Mouse (Mus musculus) stomach, embryonic 15.5 days (tissue): ENCODE measurements around the gene Prickle1. TPM values are rescaled to one million over a fixed set of nuclear protein-coding genes. Genes with fewer than 3 reads are reported as not detected.

Experiments
- ATAC-seq: fragments of 200-750 bp; cut with Nextera tagmentation; 2 replicates; pipeline ENCODE4 v1.8.0; 2017; ENCODE audit warnings: low read depth, moderate number of reproducible peaks, moderate TSS enrichment; ENCODE audit not compliant: insufficient read depth, low FRiP score
- H3K27ac ChIP-seq: fragments of 300-500 bp; sonication (generic); 2 replicates; pipeline ENCODE4 v1.5.1; 2015; ENCODE audit warnings: mild to moderate bottlenecking, inconsistent platforms
- H3K27me3 ChIP-seq: fragments of 300-500 bp; sonication (generic); replicated peaks from 2 replicates; pipeline ENCODE4 v1.6.1; 2015; ENCODE audit warnings: inconsistent platforms
- H3K36me3 ChIP-seq: fragments of 300-500 bp; sonication (generic); 2 replicates; pipeline ENCODE4 v1.6.1; 2015; ENCODE audit warnings: inconsistent platforms
- H3K4me1 ChIP-seq: fragments of 300-500 bp; sonication (generic); 2 replicates; pipeline ENCODE4 v1.6.1; 2015; ENCODE audit warnings: inconsistent platforms
- H3K4me2 ChIP-seq: fragments of 300-500 bp; sonication (generic); 2 replicates; pipeline ENCODE4 v1.6.1; 2015; ENCODE audit warnings: mild to moderate bottlenecking, inconsistent platforms
- H3K4me3 ChIP-seq: fragments of 300-500 bp; sonication (generic); replicated peaks from 2 replicates; pipeline ENCODE4 v1.5.1; 2015; ENCODE audit warnings: inconsistent platforms
- H3K9ac ChIP-seq: fragments of 300-500 bp; sonication (generic); 2 replicates; pipeline ENCODE4 v1.6.1; 2015; ENCODE audit warnings: inconsistent platforms
- H3K9me3 ChIP-seq: fragments of 300-500 bp; sonication (generic); 2 replicates; pipeline ENCODE4 v1.6.1; 2016; ENCODE audit warnings: inconsistent platforms
- WGBS: fragments of 180-500 bp; shearing (Covaris S2); methylation state at CpG from one replicate; pipeline ENCODE4 v1.1.7; 2015; 5-methylcytosine and 5-hydroxymethylcytosine counted together
- polyA plus RNA-seq: library from polyadenylated mRNA; unstranded; fragments of >200 nt; fragmentation: Nextera tagmentation; extraction: Ambion mirVana; gene quantifications from 2 replicates; pipeline ENCODE4 v1.2.1, GENCODE M21; 2015

Gene Prickle1
- polyA plus RNA-seq, 1 experiment from 2014 or later = 23.0 TPM

GRCm38 (mm10) chr15:93615031-93615430 is 19.3 kb upstream of the Prickle1 start:
- no peak for ATAC-seq
- H3K4me1 ChIP-seq = no peaks in the 10 kb centered on the region
- no peak overlapping the region for H3K9ac ChIP-seq
- H3K4me2 ChIP-seq = no peak overlapping the region
- H3K27ac ChIP-seq = no peak overlapping the region
- H3K9me3 ChIP-seq = no peaks in the 10 kb centered on the region
- no peaks in the 10 kb centered on the region for H3K36me3 ChIP-seq
- no peak overlapping the region for H3K4me3 ChIP-seq
- 81% methylated on average over 3 of the region's 3 CpGs for WGBS
- no peaks in the 10 kb centered on the region for H3K27me3 ChIP-seq

- ATAC-seq = no peak
Measured at GRCm38 (mm10) chr15:93613606-93614005, 17.9 kb upstream of the Prickle1 start.

GRCm38 (mm10) chr15:93611536-93612300 is 16.0 kb upstream of the Prickle1 start:
- no peak for ATAC-seq
- Histone ChIP-seq H3K36me3 (no peaks in the 10 kb centered on the region), H3K4me3 (no peak overlapping the region), H3K4me2 (no peak overlapping the region), H3K27me3 (no peaks in the 10 kb centered on the region), H3K4me1 (no peaks in the 10 kb centered on the region), H3K27ac (no peak overlapping the region), H3K9me3 (no peaks in the 10 kb centered on the region), H3K9ac (no peak overlapping the region)
- WGBS = 88% methylated on average over 16 of the region's 16 CpGs

More at GRCm38 (mm10) chr15:93613606-93614005, 17.9 kb upstream of the Prickle1 start:
- WGBS = 23% methylated on average over 3 of the region's 3 CpGs
- Histone ChIP-seq H3K4me1 (no peaks in the 10 kb centered on the region), H3K36me3 (no peaks in the 10 kb centered on the region), H3K9ac (no peak overlapping the region), H3K9me3 (no peaks in the 10 kb centered on the region), H3K27ac (no peak overlapping the region), H3K4me3 (no peak overlapping the region), H3K4me2 (no peak overlapping the region), H3K27me3 (no peaks in the 10 kb centered on the region)

GRCm38 (mm10) chr15:93610721-93611201 is 15.1 kb upstream of the Prickle1 start:
- Histone ChIP-seq H3K27ac (peak overlapping the region; percentile 79), H3K36me3 (no peaks in the 10 kb centered on the region), H3K9ac (no peak overlapping the region), H3K4me3 (no peak overlapping the region), H3K4me2 (no peak overlapping the region), H3K27me3 (no peaks in the 10 kb centered on the region), H3K4me1 (no peaks in the 10 kb centered on the region), H3K9me3 (no peaks in the 10 kb centered on the region)
- peak; percentile 43; the same call in 1 of the 2 replicates for ATAC-seq
- 49% methylated on average over 19 of the region's 19 CpGs for WGBS

GRCm38 (mm10) chr15:93610288-93610687 is 14.6 kb upstream of the Prickle1 start:
- 74% methylated on average over 18 of the region's 18 CpGs for WGBS
- no peak overlapping the region for H3K9ac ChIP-seq
- no peaks in the 10 kb centered on the region for H3K9me3 ChIP-seq
- H3K27me3 ChIP-seq = no peaks in the 10 kb centered on the region
- no peak for ATAC-seq
- H3K4me3 ChIP-seq = no peak overlapping the region
- no peaks in the 10 kb centered on the region for H3K36me3 ChIP-seq
- no peak overlapping the region for H3K4me2 ChIP-seq
- peak overlapping the region; percentile 79 for H3K27ac ChIP-seq
- no peaks in the 10 kb centered on the region for H3K4me1 ChIP-seq

GRCm38 (mm10) chr15:93602850-93603249 is 7.2 kb upstream of the Prickle1 start:
- H3K4me3 ChIP-seq = no peak overlapping the region
- H3K36me3 ChIP-seq = no peaks in the 10 kb centered on the region
- H3K27me3 ChIP-seq = no peaks in the 10 kb centered on the region
- no peaks in the 10 kb centered on the region for H3K4me1 ChIP-seq
- no peak overlapping the region for H3K4me2 ChIP-seq
- no peak for ATAC-seq
- no peak overlapping the region for H3K27ac ChIP-seq
- no peak overlapping the region for H3K9ac ChIP-seq
- H3K9me3 ChIP-seq = no peaks in the 10 kb centered on the region
- WGBS = 89% methylated on average over 6 of the region's 6 CpGs

- WGBS = 90% methylated on average over 13 of the region's 13 CpGs
- no peaks in the 10 kb centered on the region for H3K9me3 ChIP-seq
Measured at GRCm38 (mm10) chr15:93601461-93602015, 5.8 kb upstream of the Prickle1 start.

GRCm38 (mm10) chr15:93596991-93597390 is 1.3 kb upstream of the Prickle1 start:
- 61% methylated on average over 11 of the region's 11 CpGs for whole genome bisulfite sequencing

More at GRCm38 (mm10) chr15:93601461-93602015, 5.8 kb upstream of the Prickle1 start:
- Histone ChIP-seq H3K27ac (no peak overlapping the region), H3K4me2 (no peak overlapping the region), H3K36me3 (no peaks in the 10 kb centered on the region), H3K27me3 (no peaks in the 10 kb centered on the region), H3K4me3 (no peak overlapping the region), H3K9ac (no peak overlapping the region), H3K4me1 (peaks cover 3% of the 10 kb centered on the region)
- ATAC-seq = no peak

GRCm38 (mm10) chr15:93596285-93596684 is 594 bp upstream of the Prickle1 start:
- no peaks in the 10 kb centered on the region for H3K36me3 ChIP-seq
- peak overlapping the region; percentile 39; the same call in 1 of the 2 replicates for H3K9ac ChIP-seq
- peaks cover 16% of the 10 kb centered on the region for H3K4me1 ChIP-seq
- H3K4me2 ChIP-seq = peak overlapping the region; percentile 92
- peak; percentile 45; the same call in 1 of the 2 replicates for ATAC-seq
- H3K9me3 ChIP-seq = no peaks in the 10 kb centered on the region
- peak overlapping the region; percentile 93 for H3K4me3 ChIP-seq
- no peaks in the 10 kb centered on the region for H3K27me3 ChIP-seq
- WGBS = 0% methylated on average over 11 of the region's 11 CpGs
- peak overlapping the region; percentile 69 for H3K27ac ChIP-seq

More at GRCm38 (mm10) chr15:93596991-93597390, 1.3 kb upstream of the Prickle1 start:
- ATAC-seq = no peak
- Histone ChIP-seq H3K4me3 (peak overlapping the region; percentile 93; the same call in 1 of the 2 replicates), H3K9ac (no peak overlapping the region), H3K27me3 (no peaks in the 10 kb centered on the region), H3K4me1 (peaks cover 11% of the 10 kb centered on the region), H3K9me3 (no peaks in the 10 kb centered on the region), H3K36me3 (no peaks in the 10 kb centered on the region), H3K4me2 (peak overlapping the region; percentile 92; the same call in 1 of the 2 replicates), H3K27ac (0 out of 2 replicates have a peak overlapping the region, but pooled peaks have one; percentile 35)

GRCm38 (mm10) chr15:93594888-93595698 is 598 bp downstream of the Prickle1 start:
- peak; percentile 23 for ATAC-seq
- Histone ChIP-seq H3K9me3 (no peaks in the 10 kb centered on the region), H3K9ac (peak overlapping the region; percentile 91), H3K4me3 (peak overlapping the region; percentile 93), H3K36me3 (no peaks in the 10 kb centered on the region), H3K27ac (peak overlapping the region; percentile 88), H3K4me1 (peaks cover 20% of the 10 kb centered on the region), H3K4me2 (peak overlapping the region; percentile 92), H3K27me3 (no peaks in the 10 kb centered on the region)
- WGBS = under 1% methylated on average over 64 of the region's 64 CpGs

- H3K4me1 ChIP-seq = peaks cover 27% of the 10 kb centered on the region
- no peaks in the 10 kb centered on the region for H3K27me3 ChIP-seq
- H3K27ac ChIP-seq = peak overlapping the region; percentile 40; the same call in 1 of the 2 replicates
- 12% methylated on average over 10 of the region's 10 CpGs for WGBS
- ATAC-seq = no peak
- no peaks in the 10 kb centered on the region for H3K36me3 ChIP-seq
- peak overlapping the region; percentile 16; the same call in 1 of the 2 replicates for H3K9ac ChIP-seq
- H3K4me3 ChIP-seq = peak overlapping the region; percentile 93
- no peaks in the 10 kb centered on the region for H3K9me3 ChIP-seq
- H3K4me2 ChIP-seq = peak overlapping the region; percentile 92
Measured at GRCm38 (mm10) chr15:93594296-93594887, 1.3 kb downstream of the Prickle1 start.
